Mouse (Mus musculus) intestine, embryonic 14.5 days (tissue): ENCODE data around the gene Amz2. TPM values are rescaled to one million over a fixed set of nuclear protein-coding genes. Genes with fewer than 3 reads are reported as not detected.

Source experiments
- ATAC-seq: fragments of 200-750 bp; cut with Nextera tagmentation; replicated peaks from 2 replicates; pipeline ENCODE4 v1.8.0; 2017; ENCODE audit warnings: low read depth, moderate number of reproducible peaks, moderate TSS enrichment, moderate library complexity; ENCODE audit not compliant: low FRiP score, low TSS enrichment
- DNase-seq: peaks from one replicate; pipeline ENCODE4 v3.0.0-alpha.2; 2018; ENCODE audit warnings: low spot score
- H3K27ac ChIP-seq: fragments of 300-500 bp; sonication (generic); 2 replicates; pipeline ENCODE4 v1.5.1; 2014; ENCODE audit warnings: low read depth, mild to moderate bottlenecking, control low read depth
- H3K27me3 ChIP-seq: fragments of 300-500 bp; sonication (generic); replicated peaks from 2 replicates; pipeline ENCODE4 v1.6.1; 2014; ENCODE audit warnings: low read length, control low read depth; ENCODE audit not compliant: control insufficient read depth, insufficient read depth
- H3K36me3 ChIP-seq: fragments of 300-500 bp; sonication (generic); 2 replicates; pipeline ENCODE4 v1.6.1; 2014; ENCODE audit warnings: low read length, control low read depth; ENCODE audit not compliant: control insufficient read depth, insufficient read depth
- H3K4me1 ChIP-seq: fragments of 300-500 bp; sonication (generic); replicated peaks from 2 replicates; pipeline ENCODE4 v1.6.1; 2014; ENCODE audit warnings: low read length, control low read depth, mixed read lengths; ENCODE audit not compliant: control insufficient read depth, insufficient read depth
- H3K4me2 ChIP-seq: fragments of 300-500 bp; sonication (generic); 2 replicates; pipeline ENCODE4 v1.6.1; 2014; ENCODE audit warnings: low read length
- H3K4me3 ChIP-seq: fragments of 300-500 bp; sonication (generic); 2 replicates; pipeline ENCODE4 v1.5.1; 2014; ENCODE audit warnings: low read depth, low read length, control low read depth, mixed read lengths
- H3K9ac ChIP-seq: fragments of 300-500 bp; sonication (generic); 2 replicates; pipeline ENCODE4 v1.6.1; 2014; ENCODE audit warnings: mild to moderate bottlenecking, low read length
- H3K9me3 ChIP-seq: fragments of 300-500 bp; sonication (generic); 2 replicates; pipeline ENCODE4 v1.6.1; 2016; ENCODE audit warnings: low read length, control low read depth; ENCODE audit not compliant: control insufficient read depth
- WGBS: fragments of 180-500 bp; shearing (Covaris S2); extraction: QIAGEN DNeasy Blood & Tissue Kit; methylation state at CpG from one replicate; pipeline ENCODE4 v1.1.7; 2014; 5-methylcytosine and 5-hydroxymethylcytosine counted together
- polyA plus RNA-seq: library from polyadenylated mRNA; unstranded; fragments of >200 nt; fragmentation: Nextera tagmentation; extraction: Ambion mirVana; gene quantifications from 2 replicates; pipeline ENCODE4 v1.2.1, GENCODE M21; 2014

Amz2 gene
- polyA plus RNA-seq, 1 experiment from 2014 or later, result 41.8 TPM

DNA sequence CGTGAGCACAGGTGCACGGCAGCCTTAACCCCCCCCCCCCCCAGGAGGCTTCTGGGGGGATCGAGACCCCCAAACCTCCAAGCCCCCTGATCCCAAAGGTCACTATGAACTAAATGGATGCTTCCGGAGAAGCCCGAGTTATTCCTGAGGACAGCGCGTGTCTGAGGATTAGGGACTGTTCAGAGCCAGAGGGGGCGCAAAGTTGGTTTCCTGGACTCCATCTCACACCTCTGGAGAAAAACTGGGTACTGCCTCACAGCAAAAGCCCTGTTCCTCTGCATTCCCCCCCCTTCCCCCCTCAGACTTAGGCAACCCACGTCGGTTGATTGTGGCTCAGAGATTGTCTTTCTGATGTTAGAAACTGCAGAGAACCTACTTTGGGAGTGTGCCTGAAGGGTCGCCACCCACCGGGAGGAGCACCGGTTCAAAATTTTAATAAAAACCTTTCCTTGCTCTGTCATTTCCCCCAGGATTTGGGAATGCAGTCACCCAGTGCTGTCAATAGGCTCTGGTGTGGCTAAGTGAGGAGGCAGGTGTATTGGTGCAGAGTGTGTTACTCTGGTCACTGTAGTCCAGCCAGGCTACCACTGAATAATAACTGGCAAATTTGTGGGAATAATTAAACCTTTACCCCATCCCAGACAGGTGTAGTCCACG lies 48.5 kb downstream of the Amz2 start:
- DNase-seq, result no peak
- peak overlapping the region; percentile 79 for H3K4me2 ChIP-seq
- H3K27me3 ChIP-seq, result peaks cover 10% of the 10 kb centered on the region; the same call in 1 of the 2 replicates
- 13% methylated on average over 14 of the region's 14 CpGs for WGBS
- H3K9me3 ChIP-seq, result no peaks in the 10 kb centered on the region
- H3K4me3 ChIP-seq, result peak overlapping the region; percentile 57
- ATAC-seq, result peak; percentile 13; the same call in 1 of the 2 replicates
- H3K9ac ChIP-seq, result peak overlapping the region; percentile 87
- H3K4me1 ChIP-seq, result no peaks in the 10 kb centered on the region; the same call in 1 of the 2 replicates
- no peaks in the 10 kb centered on the region for H3K36me3 ChIP-seq
- H3K27ac ChIP-seq, result peak overlapping the region; percentile 81; the same call in 1 of the 2 replicates

DNA sequence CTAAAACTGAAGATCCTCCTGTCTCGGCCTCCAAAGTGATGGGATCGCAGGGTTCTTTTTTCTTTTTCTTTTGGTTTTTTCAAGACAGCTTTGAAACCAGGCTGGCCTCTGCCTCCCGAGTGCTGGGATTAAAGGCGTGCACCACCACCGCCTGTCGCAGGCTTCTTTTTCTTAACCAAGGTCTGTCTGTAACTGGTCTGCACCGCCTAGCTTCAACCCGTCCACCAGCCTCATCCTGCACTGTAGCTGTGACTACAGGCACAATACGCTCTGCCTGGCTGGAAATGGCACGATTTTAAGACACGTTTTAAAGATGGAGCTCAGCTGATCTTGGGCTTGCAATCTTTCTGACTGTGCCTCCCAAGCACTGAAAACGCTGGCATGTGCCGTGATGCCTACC lies 49.1 kb downstream of the Amz2 start:
- Histone ChIP-seq H3K27me3 (peaks cover 10% of the 10 kb centered on the region; the same call in 1 of the 2 replicates), H3K9ac (no peak overlapping the region), H3K4me1 (no peaks in the 10 kb centered on the region; the same call in 1 of the 2 replicates), H3K4me2 (no peak overlapping the region), H3K4me3 (no peak overlapping the region), H3K9me3 (no peaks in the 10 kb centered on the region), H3K36me3 (no peaks in the 10 kb centered on the region), H3K27ac (no peak overlapping the region)
- WGBS, result 84% methylated on average over 13 of the region's 13 CpGs
- ATAC-seq (no peak), DNase-seq (no peak)

DNA sequence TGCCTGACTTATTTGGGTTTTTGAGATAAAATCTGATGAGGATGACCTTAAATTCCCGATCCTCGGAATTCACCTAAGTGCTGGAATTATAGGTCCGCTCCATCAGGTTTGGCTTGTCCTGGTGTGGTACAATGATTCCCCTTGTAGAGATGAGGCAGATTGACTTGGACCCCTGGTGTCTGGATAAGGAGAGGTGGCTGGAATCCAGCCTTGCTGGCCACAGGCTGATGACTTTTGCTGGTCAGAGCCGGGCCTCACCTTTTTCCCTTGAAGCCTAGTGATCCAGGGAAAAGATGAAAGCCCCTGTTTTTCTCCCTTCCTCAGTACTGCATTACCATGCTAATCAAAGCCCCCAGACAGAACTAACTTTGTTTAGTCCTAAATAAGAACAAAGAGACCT lies 50.0 kb downstream of the Amz2 start:
- no peak overlapping the region for H3K9ac ChIP-seq
- H3K36me3 ChIP-seq, result no peaks in the 10 kb centered on the region
- peaks cover 10% of the 10 kb centered on the region; the same call in 1 of the 2 replicates for H3K27me3 ChIP-seq
- ATAC-seq (no peak), DNase-seq (no peak)
- H3K4me2 ChIP-seq, result no peak overlapping the region
- H3K9me3 ChIP-seq, result no peaks in the 10 kb centered on the region
- no peak overlapping the region for H3K27ac ChIP-seq
- WGBS, result 82% methylated on average over 4 of the region's 4 CpGs
- H3K4me3 ChIP-seq, result no peak overlapping the region
- no peaks in the 10 kb centered on the region; the same call in 1 of the 2 replicates for H3K4me1 ChIP-seq

DNA sequence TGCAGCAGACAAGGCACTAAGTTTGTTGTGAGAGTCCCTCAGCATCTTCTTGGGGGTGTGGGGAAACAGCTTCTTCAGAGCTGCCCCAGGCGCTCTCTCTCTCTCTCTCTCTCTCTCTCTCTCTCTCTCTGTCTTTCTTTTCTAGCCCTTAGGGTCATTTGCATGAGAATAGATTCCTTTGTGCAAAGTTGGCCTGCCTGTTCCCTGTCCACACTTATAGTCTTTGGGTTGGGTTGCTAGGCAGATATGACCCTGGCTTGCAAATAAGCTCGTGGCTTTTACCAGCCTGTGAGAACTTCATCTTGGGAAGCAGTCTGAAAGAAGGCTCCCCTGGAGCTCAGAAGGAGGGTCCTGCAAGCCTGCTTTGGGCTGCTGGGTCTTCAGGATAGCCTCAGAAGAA lies 50.5 kb downstream of the Amz2 start:
- no peak for ATAC-seq
- H3K36me3 ChIP-seq, result no peaks in the 10 kb centered on the region
- 58% methylated on average over 2 of the region's 2 CpGs for WGBS
- no peak overlapping the region for H3K9ac ChIP-seq
- H3K4me3 ChIP-seq, result no peak overlapping the region
- H3K9me3 ChIP-seq, result no peaks in the 10 kb centered on the region
- DNase-seq, result no peak
- H3K4me2 ChIP-seq, result no peak overlapping the region
- H3K27me3 ChIP-seq, result peaks cover 9% of the 10 kb centered on the region; the same call in 1 of the 2 replicates
- H3K27ac ChIP-seq, result no peak overlapping the region
- no peaks in the 10 kb centered on the region; the same call in 1 of the 2 replicates for H3K4me1 ChIP-seq

DNA sequence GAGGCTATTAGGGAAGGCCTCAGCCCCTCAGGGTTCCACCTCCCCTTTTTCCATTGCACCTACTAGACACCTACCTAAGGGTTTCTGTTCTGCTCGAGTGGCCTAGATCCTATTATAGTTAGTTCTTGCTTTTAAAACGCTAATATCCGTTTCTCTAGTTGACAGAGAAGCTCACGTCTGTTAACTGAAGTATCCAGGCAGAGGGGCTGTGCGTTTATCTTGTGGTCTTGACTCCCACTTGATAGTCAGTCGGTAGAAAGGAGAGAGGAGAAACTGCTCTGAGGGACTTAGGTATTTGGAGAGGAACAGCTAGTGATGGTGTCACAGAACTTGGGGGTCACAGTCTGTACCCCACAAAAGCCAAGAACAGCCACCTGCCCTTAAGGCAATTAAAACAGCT lies 50.9 kb downstream of the Amz2 start:
- H3K9ac ChIP-seq, result no peak overlapping the region
- H3K36me3 ChIP-seq, result no peaks in the 10 kb centered on the region
- H3K9me3 ChIP-seq, result no peaks in the 10 kb centered on the region
- H3K4me2 ChIP-seq, result no peak overlapping the region
- no peaks in the 10 kb centered on the region; the same call in 1 of the 2 replicates for H3K4me1 ChIP-seq
- DNase-seq (no peak), ATAC-seq (no peak)
- H3K27me3 ChIP-seq, result peaks cover 4% of the 10 kb centered on the region; the same call in 1 of the 2 replicates
- H3K27ac ChIP-seq, result no peak overlapping the region
- 60% methylated on average over 6 of the region's 6 CpGs for WGBS
- H3K4me3 ChIP-seq, result no peak overlapping the region

DNA sequence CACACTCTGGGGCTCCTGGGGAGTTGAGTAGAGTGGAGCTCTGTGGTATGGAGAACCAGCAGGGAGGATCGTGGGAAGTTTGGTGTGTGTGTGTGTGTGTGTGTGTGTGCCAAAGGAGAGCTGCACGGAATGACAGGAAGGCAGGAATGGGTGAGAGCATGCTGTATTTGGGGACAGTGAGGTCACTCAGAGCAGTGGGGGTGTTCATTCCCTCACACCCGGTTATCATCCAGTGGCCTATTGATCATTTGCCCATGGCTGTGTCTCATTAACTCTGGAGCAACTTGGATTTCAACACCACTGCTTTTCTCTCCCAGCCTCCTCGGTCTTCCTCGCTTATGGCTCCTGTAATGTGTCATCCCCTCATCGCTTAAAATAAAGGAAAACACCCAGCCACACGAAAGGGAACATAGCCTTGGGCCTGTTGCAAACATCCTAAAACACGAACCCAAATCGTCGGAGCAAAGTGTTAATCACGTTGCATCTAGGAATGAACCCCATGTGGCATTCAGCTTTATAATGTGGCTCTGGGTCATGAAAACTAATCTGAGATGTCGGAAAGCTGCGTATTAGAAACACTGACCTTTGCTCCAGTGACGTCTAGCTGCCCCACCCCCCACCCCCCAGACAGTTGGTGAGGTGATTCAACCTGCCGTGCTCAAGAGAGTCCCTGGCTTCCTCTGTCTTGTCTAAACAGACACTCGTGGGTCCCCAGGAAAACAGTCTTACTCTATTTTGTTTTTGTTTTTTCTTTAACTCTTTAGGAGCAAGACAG lies 52.0 kb downstream of the Amz2 start:
- no peak for ATAC-seq
- H3K9ac ChIP-seq, result no peak overlapping the region
- no peaks in the 10 kb centered on the region for H3K27me3 ChIP-seq
- WGBS, result 48% methylated on average over 16 of the region's 16 CpGs
- H3K4me3 ChIP-seq, result no peak overlapping the region
- no peaks in the 10 kb centered on the region for H3K9me3 ChIP-seq
- H3K4me1 ChIP-seq, result no peaks in the 10 kb centered on the region
- no peak for DNase-seq
- H3K36me3 ChIP-seq, result no peaks in the 10 kb centered on the region
- no peak overlapping the region for H3K27ac ChIP-seq
- no peak overlapping the region for H3K4me2 ChIP-seq

DNA sequence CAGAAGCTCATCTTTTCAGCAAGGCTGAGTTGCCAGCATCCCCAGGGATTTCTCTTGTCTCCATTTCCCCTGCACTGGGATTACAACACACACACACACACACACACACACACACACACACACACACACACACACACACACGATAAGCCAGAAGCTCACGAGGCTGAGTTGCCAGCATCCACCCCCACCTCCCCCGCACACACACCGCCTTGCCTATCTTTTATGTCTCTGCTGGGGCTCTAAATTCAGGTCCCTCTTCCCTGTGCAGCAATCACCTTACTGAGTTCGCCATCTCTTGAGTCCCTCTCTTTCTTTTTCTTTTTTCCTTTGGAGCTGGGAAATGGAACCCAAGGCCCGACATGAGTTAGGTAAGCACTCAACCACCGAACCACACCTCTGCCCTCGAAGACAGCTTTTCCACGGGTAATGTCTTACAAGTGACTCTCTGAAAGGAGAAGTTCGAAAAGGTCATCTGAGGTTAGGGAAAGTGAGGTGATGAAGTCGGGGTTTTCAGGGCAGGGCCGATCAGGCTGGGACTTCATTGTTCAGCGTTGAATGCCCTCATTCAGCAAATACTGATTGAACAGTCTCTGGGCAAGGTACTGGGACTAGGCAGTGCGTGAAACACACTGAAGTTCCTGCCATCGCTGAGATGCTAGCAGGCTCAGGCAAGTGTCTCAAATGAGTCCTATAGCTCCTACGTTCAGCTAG lies 54.0 kb downstream of the Amz2 start:
- Histone ChIP-seq H3K4me1 (no peaks in the 10 kb centered on the region), H3K9me3 (no peaks in the 10 kb centered on the region), H3K27me3 (no peaks in the 10 kb centered on the region), H3K9ac (no peak overlapping the region), H3K36me3 (no peaks in the 10 kb centered on the region), H3K4me3 (no peak overlapping the region), H3K4me2 (no peak overlapping the region), H3K27ac (no peak overlapping the region)
- DNase-seq (no peak), ATAC-seq (no peak)
- 74% methylated on average over 16 of the region's 16 CpGs for WGBS

DNA sequence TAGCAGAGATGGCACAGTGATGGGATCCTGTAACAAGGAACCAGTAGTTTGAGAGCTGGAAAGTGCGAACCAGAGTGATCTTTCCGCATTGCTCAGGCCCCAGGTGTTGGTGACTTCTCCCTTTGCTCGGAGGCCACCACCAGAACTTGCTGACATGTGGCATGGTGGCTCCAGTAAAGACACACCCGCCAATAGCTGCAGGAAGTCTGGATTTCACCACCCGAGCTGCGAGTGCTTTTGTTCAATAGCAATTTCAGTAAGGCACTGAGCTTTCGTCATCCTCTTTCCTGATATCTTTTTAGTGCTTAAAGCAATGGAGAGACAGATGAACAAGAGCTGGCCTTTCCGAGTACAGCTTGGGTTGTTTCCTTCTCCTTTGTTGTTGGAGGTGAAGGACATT lies 54.7 kb downstream of the Amz2 start:
- no peak overlapping the region for H3K4me2 ChIP-seq
- no peak overlapping the region for H3K9ac ChIP-seq
- no peaks in the 10 kb centered on the region for H3K4me1 ChIP-seq
- H3K27ac ChIP-seq, result no peak overlapping the region
- ATAC-seq, result no peak
- WGBS, result 79% methylated on average over 8 of the region's 8 CpGs
- no peaks in the 10 kb centered on the region for H3K36me3 ChIP-seq
- no peak overlapping the region for H3K4me3 ChIP-seq
- no peaks in the 10 kb centered on the region for H3K27me3 ChIP-seq
- no peak for DNase-seq
- no peaks in the 10 kb centered on the region for H3K9me3 ChIP-seq
